ENCODE assay signal across 32 mouse cellular contexts in the genomic region with DNA sequence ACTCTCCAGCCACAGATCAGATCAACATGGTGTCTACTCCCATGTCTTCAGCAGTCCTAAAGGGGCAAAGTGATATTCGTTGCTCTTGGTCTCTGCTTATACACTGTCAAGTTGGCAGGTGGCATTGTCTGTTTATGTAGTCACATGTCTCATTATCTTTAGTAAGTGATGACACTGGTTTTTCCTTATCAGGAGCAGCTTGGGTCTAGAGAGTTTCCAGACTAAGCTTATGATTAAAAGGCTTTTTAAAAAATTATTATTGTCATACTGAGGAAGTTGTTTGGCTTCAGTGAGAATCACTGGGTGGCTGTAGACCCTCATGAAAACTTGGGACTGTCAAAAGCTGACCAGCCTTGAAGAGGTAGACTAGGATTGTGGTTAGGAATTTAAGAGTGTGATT. TPM values are rescaled to one million over a fixed set of nuclear protein-coding genes. Genes with fewer than 3 reads are reported as not detected.
DNase-seq lines count a peak whose midpoint lies in the region; ATAC-seq and TF ChIP-seq lines count a peak whose summit lies in the region.
"Had no signal": no experiment of that assay in that cellular context is flagged by ENCODE, and none has a peak within 500 bp of the region (broad histone marks: within the 10 kb centered on the region; RNA-seq: fewer than 3 reads in every experiment).

A gene (minus strand): TSS at position 101 of the 400 bp plus-strand sequence.

- TF ChIP-seq CTCF in stomach, postnatal 0 days (IDR thresholded peaks at IDR 0.05; ENCODE audit: low read depth) = no peak

- no peaks in the 10 kb centered on the region for H3K4me1 ChIP-seq in stomach, embryonic 15.5 days
- no peaks in the 10 kb centered on the region for H3K4me1 ChIP-seq in stomach, postnatal 0 days (replicated peaks; ENCODE audit: control insufficient read depth, insufficient read depth)
- H3K4me1 ChIP-seq in intestine, embryonic 15.5 days (replicated peaks) = no peaks in the 10 kb centered on the region
- H3K4me1 ChIP-seq: embryonic facial prominence, embryonic 10.5 days; embryonic facial prominence, embryonic 13.5 days; forebrain, embryonic 12.5 days; forebrain, embryonic 15.5 days; heart, embryonic 10.5 days; heart, embryonic 13.5 days had no signal

- no peak for TF ChIP-seq EP300 in stomach, postnatal 0 days (optimal IDR thresholded peaks at IDR 0.05)

- H3K36me3 ChIP-seq in stomach, embryonic 15.5 days = no peaks in the 10 kb centered on the region
- H3K36me3 ChIP-seq in stomach, postnatal 0 days (ENCODE audit: control insufficient read depth, insufficient read depth, low read length) = no peaks in the 10 kb centered on the region
- H3K36me3 ChIP-seq in intestine, embryonic 15.5 days = no peaks in the 10 kb centered on the region
- H3K36me3 ChIP-seq: embryonic facial prominence, embryonic 10.5 days; embryonic facial prominence, embryonic 13.5 days; forebrain, embryonic 12.5 days; forebrain, embryonic 15.5 days; heart, embryonic 10.5 days; heart, embryonic 13.5 days had no signal

- no peaks in the 10 kb centered on the region for H3K9me3 ChIP-seq in stomach, embryonic 15.5 days
- no peaks in the 10 kb centered on the region for H3K9me3 ChIP-seq in stomach, postnatal 0 days (ENCODE audit: control insufficient read depth, low read length)
- no peaks in the 10 kb centered on the region for H3K9me3 ChIP-seq in intestine, embryonic 15.5 days
- H3K9me3 ChIP-seq: embryonic facial prominence, embryonic 10.5 days; embryonic facial prominence, embryonic 13.5 days; forebrain, embryonic 12.5 days; forebrain, embryonic 15.5 days; heart, embryonic 10.5 days; heart, embryonic 13.5 days had no signal

- no peak within 1 kb of the TSS for H3K4me3 ChIP-seq in stomach, embryonic 15.5 days (replicated peaks)
- no peak within 1 kb of the TSS for H3K4me3 ChIP-seq in stomach, postnatal 0 days (ENCODE audit: low read depth, low read length)
- no peak within 1 kb of the TSS for H3K4me3 ChIP-seq in intestine, embryonic 15.5 days (replicated peaks)
- H3K4me3 ChIP-seq: embryonic facial prominence, embryonic 10.5 days; embryonic facial prominence, embryonic 13.5 days; erythroblast, embryonic 14.5 days; forebrain, embryonic 12.5 days; forebrain, embryonic 15.5 days; heart, adult 2 months; heart, embryonic 10.5 days; heart, embryonic 13.5 days had no signal

- no peak within 1 kb of the TSS for H3K9ac ChIP-seq in stomach, embryonic 15.5 days
- no peak within 1 kb of the TSS for H3K9ac ChIP-seq in stomach, postnatal 0 days (ENCODE audit: low read length)
- no peak within 1 kb of the TSS for H3K9ac ChIP-seq in intestine, embryonic 15.5 days
- H3K9ac ChIP-seq: embryonic facial prominence, embryonic 13.5 days; forebrain, embryonic 12.5 days; forebrain, embryonic 15.5 days; heart, embryonic 13.5 days; hindbrain, embryonic 14.5 days had no signal

- no peak for DNase-seq in stomach, postnatal 0 days (ENCODE audit: low spot score)
- no peak for DNase-seq in testis, postnatal 14 days (ENCODE audit: low spot score)
- no peak for DNase-seq in layer of hippocampus, adult 9-10 months (ENCODE audit: low spot score)
- DNase-seq: adrenal gland, adult 8-10 months; adrenal gland, postnatal 25 days; cerebellum, adult 11-12 months; cerebellum, adult 8-10 months; cerebellum, postnatal 10 days; cerebellum, postnatal 36 days; embryo, embryonic 11 days; gastrocnemius, postnatal 25 days; heart, adult 2 months; heart, postnatal 14 days; heart, postnatal 4 days had no signal

- no peak within 1 kb of the TSS for H3K4me2 ChIP-seq in stomach, embryonic 15.5 days
- no peak within 1 kb of the TSS for H3K4me2 ChIP-seq in stomach, postnatal 0 days (replicated peaks; ENCODE audit: low read depth)
- no peak within 1 kb of the TSS for H3K4me2 ChIP-seq in intestine, embryonic 15.5 days (replicated peaks)
- H3K4me2 ChIP-seq: embryonic facial prominence, embryonic 13.5 days; forebrain, embryonic 12.5 days; forebrain, embryonic 15.5 days; heart, embryonic 13.5 days; hindbrain, embryonic 14.5 days had no signal

- 73% methylated on average over 1 of the region's 1 CpGs for WGBS in stomach, embryonic 15.5 days
- 68% methylated on average over 1 of the region's 1 CpGs for WGBS in stomach, postnatal 0 days
- WGBS in intestine, embryonic 15.5 days = 87% methylated on average over 1 of the region's 1 CpGs

- H3K27ac ChIP-seq in stomach, embryonic 15.5 days = no peak within 1 kb of the TSS
- H3K27ac ChIP-seq in stomach, postnatal 0 days (replicated peaks) = no peak within 1 kb of the TSS
- no peak within 1 kb of the TSS for H3K27ac ChIP-seq in intestine, embryonic 15.5 days
- H3K27ac ChIP-seq: embryonic facial prominence, embryonic 10.5 days; embryonic facial prominence, embryonic 13.5 days; forebrain, embryonic 12.5 days; forebrain, embryonic 15.5 days; heart, adult 2 months; heart, embryonic 10.5 days; heart, embryonic 13.5 days; hindbrain, embryonic 14.5 days had no signal

- no peaks in the 10 kb centered on the region for H3K27me3 ChIP-seq in stomach, embryonic 15.5 days (replicated peaks)
- no peaks in the 10 kb centered on the region for H3K27me3 ChIP-seq in stomach, postnatal 0 days (ENCODE audit: control insufficient read depth, insufficient read depth, low read length)
- H3K27me3 ChIP-seq in intestine, embryonic 15.5 days (replicated peaks) = no peaks in the 10 kb centered on the region
- H3K27me3 ChIP-seq: embryonic facial prominence, embryonic 13.5 days; forebrain, embryonic 12.5 days; forebrain, embryonic 15.5 days; heart, embryonic 13.5 days had no signal

- no peak for ATAC-seq in stomach, embryonic 15.5 days (ENCODE audit: insufficient read depth, low FRiP score, low read depth)
- ATAC-seq in stomach, postnatal 0 days (ENCODE audit: low FRiP score, low TSS enrichment) = no peak
- no peak for ATAC-seq in intestine, embryonic 15.5 days
- ATAC-seq in megakaryocyte-erythroid progenitor cell, adult 5-6 weeks (replicated peaks; ENCODE audit: low FRiP score, low TSS enrichment, poor library complexity, severe bottlenecking) = 0 out of 2 replicates have a peak, but pooled peaks have one; percentile 34
- ATAC-seq: activated CD4-positive, CD25-positive, alpha-beta regulatory T cell, adult 4 months; CD4-positive, CD25-positive, alpha-beta regulatory T cell, adult 4 months; forebrain, embryonic 15.5 days had no signal

RNA-seq across cellular contexts. Expression of the gene that starts here (rescaled TPM):
- 528 and 604 TPM in 2 replicates for polyA plus RNA-seq in stomach, embryonic 15.5 days (2015; fragmentation: Nextera tagmentation; extraction: Ambion mirVana)
- 1.7 and 6.5 TPM in 2 replicates for polyA plus RNA-seq in stomach, postnatal 0 days (2015; fragmentation: Nextera tagmentation; extraction: Ambion mirVana)
- 272 and 461 TPM in 2 replicates for polyA plus RNA-seq in intestine, embryonic 15.5 days (2015; fragmentation: Nextera tagmentation; extraction: Ambion mirVana)
- total RNA-seq in megakaryocyte-erythroid progenitor cell, adult 5-6 weeks (2014; fragmentation: Nextera tagmentation) = not detected in 2 replicates
- not detected in 2 replicates for total RNA-seq in megakaryocyte-erythroid progenitor cell, adult 5-6 weeks (2017)
- total RNA-seq: adrenal gland, adult 8-10 months; adrenal gland, postnatal 25 days; gastrocnemius, adult 8-10 months; gastrocnemius, postnatal 25 days; heart, adult 2 months; heart, postnatal 14 days had no signal
- polyA plus RNA-seq: activated CD4-positive, CD25-positive, alpha-beta regulatory T cell, adult 4 months; C2C12; CD4-positive, CD25-positive, alpha-beta regulatory T cell, adult 4 months; cortical plate, adult 2 months; embryonic facial prominence, embryonic 10.5 days; embryonic facial prominence, embryonic 13.5 days; erythroblast, embryonic 14.5 days; forebrain, embryonic 12.5 days; gonadal fat pad, adult 2 months; heart, adult 2 months; heart, embryonic 10.5 days; heart, embryonic 13.5 days; hindbrain, embryonic 11.5 days had no signal

Comparison
In these comparisons a context has a peak if more than half of its experiments do, and no peak if none do; other contexts are left out.
1. RNA of the gene that starts here (polyA plus RNA-seq): 528 to 604 TPM in stomach, embryonic 15.5 days and 272 to 461 TPM in intestine, embryonic 15.5 days; 1.7 to 6.5 TPM in stomach, postnatal 0 days; every median in the first group is over 10 times any median in the second.
2. Peak in ATAC-seq in megakaryocyte-erythroid progenitor cell, adult 5-6 weeks; RNA of the gene not detected or under 1 TPM.